Mouse (Mus musculus): Measurements from ENCODE around the gene Otulin.

DNA sequence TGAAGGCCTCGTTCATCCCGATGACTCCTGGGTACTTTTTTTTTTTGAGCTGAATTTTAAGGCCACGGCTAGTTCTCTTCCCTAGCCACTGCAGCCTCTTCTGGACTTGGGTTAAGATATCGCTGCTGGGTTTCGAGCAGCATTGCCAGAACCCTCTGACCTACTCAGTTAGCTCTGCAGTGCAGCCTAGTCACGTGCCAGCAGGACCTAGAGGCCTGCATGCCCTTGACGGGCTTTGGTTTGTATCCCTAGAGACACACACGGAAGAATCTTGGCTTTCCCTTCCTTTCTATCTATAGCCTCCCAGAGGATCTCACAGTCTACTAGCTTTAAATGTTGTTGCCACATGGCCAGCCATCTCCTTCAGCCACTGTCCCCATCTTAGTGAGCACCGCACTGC, 90.7 kb downstream of the Otulin start:
- TF ChIP-seq CTCF (IDR thresholded peaks at IDR 0.05; ENCODE audit: low read depth, low read length) (no peak), POLR2A (IDR thresholded peaks at IDR 0.05; ENCODE audit: borderline replicate concordance, low read depth, low read length) (no peak)
